Mouse (Mus musculus) spleen, adult 2 months (tissue): ENCODE measurements around the gene Olfr958.

Source experiments
- CTCF ChIP-seq: fragments of 200-500 bp; IDR thresholded peaks from 2 replicates; pipeline ENCODE4 v1.5.1; 2011; ENCODE audit warnings: mild to moderate bottlenecking, inconsistent platforms; ENCODE audit not compliant: insufficient read depth, insufficient read length, insufficient replicate concordance; ENCODE audit errors: extremely low read depth
- POLR2A ChIP-seq: fragments of 200-500 bp; IDR thresholded peaks from 2 replicates; pipeline ENCODE4 v1.6.1; 2011; ENCODE audit warnings: low read depth, low read length, inconsistent platforms

DNA sequence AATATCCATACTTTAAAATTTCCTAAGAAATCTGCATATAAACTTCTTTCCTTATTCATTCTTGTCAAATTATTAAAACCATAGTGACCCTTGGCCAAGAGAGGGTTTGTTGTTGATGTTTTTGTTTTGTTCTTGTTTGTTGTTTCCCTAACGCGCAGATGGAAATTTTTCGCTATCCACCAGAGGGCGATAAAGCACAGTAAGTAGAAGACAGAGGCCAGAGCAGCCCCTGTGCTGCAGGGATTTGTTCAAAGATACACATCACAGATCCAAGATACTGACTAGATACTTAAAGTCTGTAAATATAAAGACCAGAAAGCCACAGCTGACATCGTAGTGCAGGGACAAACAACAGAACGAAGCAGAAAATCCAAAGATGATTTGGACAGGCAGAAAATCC, 44.9 kb downstream of the Olfr958 start:
- TF ChIP-seq CTCF (no peak), POLR2A (no peak)
